Mouse (Mus musculus): ENCODE data around the gene Dis3l2. TPM values are rescaled to one million over a fixed set of nuclear protein-coding genes. Genes with fewer than 3 reads are reported as not detected.

Gene Dis3l2
- total RNA-seq, 1 experiment = 9.6 TPM

GRCm38 (mm10) chr1:87050700-87051099 lies 347.1 kb downstream of the Dis3l2 start:
- Histone ChIP-seq H3K27ac (ENCODE audit: insufficient read depth, low read depth, low read length, poor library complexity, severe bottlenecking) (no peak overlapping the region), H3K4me3 (ENCODE audit: insufficient read depth in 1 of 2, low read depth in 1 of 2, low read length in 2 of 2, poor library complexity in 1 of 2, severe bottlenecking in 1 of 2) (no peak overlapping the region), H3K9ac (ENCODE audit: insufficient read depth, low read depth, low read length, poor library complexity, severe bottlenecking) (no peak overlapping the region), H3K9me3 (ENCODE audit: control insufficient read depth, insufficient read depth, low read depth, low read length) (no peaks in the 10 kb centered on the region), H3K4me1 (ENCODE audit: control insufficient read depth in 2 of 2, insufficient read depth in 2 of 2, low read length in 2 of 2, poor library complexity in 1 of 2) (no peaks in the 10 kb centered on the region), H3K36me3 (ENCODE audit: control insufficient read depth, insufficient read depth, low read length, poor library complexity, severe bottlenecking) (peaks cover 7% of the 10 kb centered on the region; the same call in 1 of the 2 replicates)
- in situ Hi-C loops (cut with MboI; ENCODE audit: low sequenced_read_pairs in 2 of 2, unreplicated experiment in 2 of 2) = no loop called here
- no peak for DNase-seq (ENCODE audit: low read depth, low spot score)
- TF ChIP-seq HCFC1 (IDR thresholded peaks at IDR 0.05; ENCODE audit: borderline replicate concordance, insufficient read depth, low read length) (no peak), ZC3H11A (IDR thresholded peaks at IDR 0.05; ENCODE audit: borderline replicate concordance, low read depth, low read length) (no peak), ZNF384 (IDR thresholded peaks at IDR 0.05; ENCODE audit: low read depth, low read length) (no peak), CHD2 (IDR thresholded peaks at IDR 0.05; ENCODE audit: low read depth, low read length) (no peak), MAFK (IDR thresholded peaks at IDR 0.05; ENCODE audit: insufficient read depth, low read depth, low read length) (no peak)

- Histone ChIP-seq H3K36me3 (ENCODE audit: control insufficient read depth, insufficient read depth, low read length, poor library complexity, severe bottlenecking) (peaks cover 7% of the 10 kb centered on the region; the same call in 1 of the 2 replicates), H3K4me1 (ENCODE audit: control insufficient read depth in 2 of 2, insufficient read depth in 2 of 2, low read length in 2 of 2, poor library complexity in 1 of 2) (no peaks in the 10 kb centered on the region), H3K9ac (ENCODE audit: insufficient read depth, low read depth, low read length, poor library complexity, severe bottlenecking) (no peak overlapping the region), H3K9me3 (ENCODE audit: control insufficient read depth, insufficient read depth, low read depth, low read length) (no peaks in the 10 kb centered on the region), H3K27ac (ENCODE audit: insufficient read depth, low read depth, low read length, poor library complexity, severe bottlenecking) (no peak overlapping the region), H3K4me3 (ENCODE audit: insufficient read depth in 1 of 2, low read depth in 1 of 2, low read length in 2 of 2, poor library complexity in 1 of 2, severe bottlenecking in 1 of 2) (no peak overlapping the region)
- in situ Hi-C loops (cut with MboI; ENCODE audit: low sequenced_read_pairs in 2 of 2, unreplicated experiment in 2 of 2) = no loop called here
- no peak for DNase-seq (ENCODE audit: low read depth, low spot score)
- TF ChIP-seq CHD2 (IDR thresholded peaks at IDR 0.05; ENCODE audit: low read depth, low read length) = no peak
- no peak for TF ChIP-seq ZNF384 (IDR thresholded peaks at IDR 0.05; ENCODE audit: low read depth, low read length)
- TF ChIP-seq MAFK (IDR thresholded peaks at IDR 0.05; ENCODE audit: insufficient read depth, low read depth, low read length) = no peak
- TF ChIP-seq HCFC1 (IDR thresholded peaks at IDR 0.05; ENCODE audit: borderline replicate concordance, insufficient read depth, low read length) = no peak
- no peak for TF ChIP-seq ZC3H11A (IDR thresholded peaks at IDR 0.05; ENCODE audit: borderline replicate concordance, low read depth, low read length)
These were observed 347.8 kb downstream of the Dis3l2 start for GRCm38 (mm10) chr1:87051369-87051768.

GRCm38 (mm10) chr1:87057075-87057474 lies 353.5 kb downstream of the Dis3l2 start:
- in situ Hi-C loops (cut with MboI; ENCODE audit: low sequenced_read_pairs in 2 of 2, unreplicated experiment in 2 of 2) = no loop called here
- H3K36me3 ChIP-seq (ENCODE audit: control insufficient read depth, insufficient read depth, low read length, poor library complexity, severe bottlenecking) = no peaks in the 10 kb centered on the region
- H3K4me1 ChIP-seq (ENCODE audit: control insufficient read depth in 2 of 2, insufficient read depth in 2 of 2, low read length in 2 of 2, poor library complexity in 1 of 2) = no peaks in the 10 kb centered on the region; a peak in 1 of 4 replicates
- no peak overlapping the region for H3K9ac ChIP-seq (ENCODE audit: insufficient read depth, low read depth, low read length, poor library complexity, severe bottlenecking)
- TF ChIP-seq ZNF384 (IDR thresholded peaks at IDR 0.05; ENCODE audit: low read depth, low read length) (no peak), HCFC1 (IDR thresholded peaks at IDR 0.05; ENCODE audit: borderline replicate concordance, insufficient read depth, low read length) (no peak), MAFK (IDR thresholded peaks at IDR 0.05; ENCODE audit: insufficient read depth, low read depth, low read length) (no peak), CHD2 (IDR thresholded peaks at IDR 0.05; ENCODE audit: low read depth, low read length) (no peak), ZC3H11A (IDR thresholded peaks at IDR 0.05; ENCODE audit: borderline replicate concordance, low read depth, low read length) (no peak)
- DNase-seq (ENCODE audit: low read depth, low spot score) = no peak
- H3K9me3 ChIP-seq (ENCODE audit: control insufficient read depth, insufficient read depth, low read depth, low read length) = no peaks in the 10 kb centered on the region
- no peak overlapping the region for H3K4me3 ChIP-seq (ENCODE audit: insufficient read depth in 1 of 2, low read depth in 1 of 2, low read length in 2 of 2, poor library complexity in 1 of 2, severe bottlenecking in 1 of 2)
- no peak overlapping the region for H3K27ac ChIP-seq (ENCODE audit: insufficient read depth, low read depth, low read length, poor library complexity, severe bottlenecking)

- in situ Hi-C loops (cut with MboI; ENCODE audit: low sequenced_read_pairs in 2 of 2, unreplicated experiment in 2 of 2) = no loop called here
- no peaks in the 10 kb centered on the region for H3K36me3 ChIP-seq (ENCODE audit: control insufficient read depth, insufficient read depth, low read length, poor library complexity, severe bottlenecking)
- no peak overlapping the region for H3K9ac ChIP-seq (ENCODE audit: insufficient read depth, low read depth, low read length, poor library complexity, severe bottlenecking)
These were observed 355.5 kb downstream of the Dis3l2 start for GRCm38 (mm10) chr1:87059042-87059665.

More at GRCm38 (mm10) chr1:87059042-87059665, 355.5 kb downstream of the Dis3l2 start:
- TF ChIP-seq ZC3H11A (IDR thresholded peaks at IDR 0.05; ENCODE audit: borderline replicate concordance, low read depth, low read length) (no peak), HCFC1 (IDR thresholded peaks at IDR 0.05; ENCODE audit: borderline replicate concordance, insufficient read depth, low read length) (no peak), MAFK (IDR thresholded peaks at IDR 0.05; ENCODE audit: insufficient read depth, low read depth, low read length) (no peak), ZNF384 (IDR thresholded peaks at IDR 0.05; ENCODE audit: low read depth, low read length) (no peak), CHD2 (IDR thresholded peaks at IDR 0.05; ENCODE audit: low read depth, low read length) (no peak)
- Histone ChIP-seq H3K4me1 (ENCODE audit: control insufficient read depth in 2 of 2, insufficient read depth in 2 of 2, low read length in 2 of 2, poor library complexity in 1 of 2) (no peaks in the 10 kb centered on the region; a peak in 1 of 4 replicates), H3K27ac (ENCODE audit: insufficient read depth, low read depth, low read length, poor library complexity, severe bottlenecking) (no peak overlapping the region), H3K4me3 (ENCODE audit: insufficient read depth in 1 of 2, low read depth in 1 of 2, low read length in 2 of 2, poor library complexity in 1 of 2, severe bottlenecking in 1 of 2) (no peak overlapping the region), H3K9me3 (ENCODE audit: control insufficient read depth, insufficient read depth, low read depth, low read length) (no peaks in the 10 kb centered on the region)
- no peak for DNase-seq (ENCODE audit: low read depth, low spot score)

Data from ES-E14 (cell line).